17 mouse cellular contexts compared by ENCODE assay signal in genomic region chr14:110470714-110471113, GRCm38 (mm10).
DNase-seq lines count a peak whose midpoint lies in the region; ATAC-seq and TF ChIP-seq lines count a peak whose summit lies in the region.
"Had no signal": no experiment of that assay in that cellular context is flagged by ENCODE, and none has a peak within 500 bp of the region (broad histone marks: within the 10 kb centered on the region; RNA-seq: fewer than 3 reads in every experiment).

No protein-coding gene starts in this region.

- 0 out of 2 replicates have a peak, but pooled peaks cover 4% of the 10 kb centered on the region for H3K4me1 ChIP-seq in hindbrain, embryonic 14.5 days (replicated peaks; ENCODE audit: control insufficient read depth, insufficient read depth, low read length)
- H3K4me1 ChIP-seq in hindbrain, embryonic 16.5 days (ENCODE audit: control insufficient read depth, insufficient read depth, low read depth, low read length), result no peaks in the 10 kb centered on the region
- peaks cover 7% of the 10 kb centered on the region; the same call in 1 of the 2 replicates for H3K4me1 ChIP-seq in midbrain, embryonic 14.5 days (ENCODE audit: control insufficient read depth, insufficient read depth, low read length)
- H3K4me1 ChIP-seq in midbrain, embryonic 16.5 days (ENCODE audit: control insufficient read depth, insufficient read depth, low read length), result no peaks in the 10 kb centered on the region
- H3K4me1 ChIP-seq: embryonic facial prominence, embryonic 12.5 days had no signal

- 33% methylated on average over 1 of the region's 1 CpGs for WGBS in hindbrain, embryonic 14.5 days
- WGBS in hindbrain, embryonic 16.5 days, result 50% methylated on average over 1 of the region's 1 CpGs
- WGBS in midbrain, embryonic 14.5 days, result 50% methylated on average over 1 of the region's 1 CpGs
- WGBS in midbrain, embryonic 16.5 days, result 50% methylated on average over 1 of the region's 1 CpGs

- TF ChIP-seq CTCF in brain, embryonic 14.5 days (IDR thresholded peaks at IDR 0.05; ENCODE audit: borderline replicate concordance, extremely low read depth, insufficient read depth, insufficient read length), result no peak

- no peak overlapping the region for H3K9ac ChIP-seq in hindbrain, embryonic 14.5 days
- no peak overlapping the region for H3K9ac ChIP-seq in hindbrain, embryonic 16.5 days (ENCODE audit: low read depth, low read length)
- no peak overlapping the region for H3K9ac ChIP-seq in midbrain, embryonic 14.5 days (replicated peaks; ENCODE audit: low read length)
- H3K9ac ChIP-seq in midbrain, embryonic 16.5 days (ENCODE audit: low read depth, low read length), result no peak overlapping the region
- H3K9ac ChIP-seq: embryonic facial prominence, embryonic 12.5 days; forebrain, embryonic 13.5 days; forebrain, embryonic 15.5 days had no signal

- no peak for ATAC-seq in hindbrain, embryonic 14.5 days (ENCODE audit: low FRiP score)
- no peak for ATAC-seq in hindbrain, embryonic 16.5 days
- ATAC-seq in midbrain, embryonic 14.5 days (ENCODE audit: low FRiP score, low TSS enrichment), result no peak
- ATAC-seq in midbrain, embryonic 16.5 days, result no peak
- ATAC-seq: forebrain, embryonic 13.5 days; forebrain, embryonic 15.5 days had no signal

- DNase-seq in hindbrain, embryonic 14.5 days (ENCODE audit: low spot score), result peak; percentile 50
- peak; percentile 44 for DNase-seq in midbrain, embryonic 14.5 days
- DNase-seq in brain, embryonic 14.5 days (ENCODE audit: low read depth), result peak; percentile 54
- DNase-seq in heart, adult 11 months, result no peak
- DNase-seq: adrenal gland, adult 2 months; adrenal gland, postnatal 10 days; adrenal gland, postnatal 25 days; cerebellum, adult 11-12 months; cerebellum, adult 2 months; cerebellum, adult 9-10 months; cerebellum, postnatal 25 days had no signal

- H3K27me3 ChIP-seq in hindbrain, embryonic 14.5 days (ENCODE audit: control insufficient read depth, insufficient read depth, low read length), result no peaks in the 10 kb centered on the region
- no peaks in the 10 kb centered on the region for H3K27me3 ChIP-seq in hindbrain, embryonic 16.5 days (replicated peaks; ENCODE audit: control insufficient read depth, insufficient read depth, low read length)
- no peaks in the 10 kb centered on the region for H3K27me3 ChIP-seq in midbrain, embryonic 14.5 days (ENCODE audit: control insufficient read depth, insufficient read depth, low read length)
- no peaks in the 10 kb centered on the region for H3K27me3 ChIP-seq in midbrain, embryonic 16.5 days (ENCODE audit: control insufficient read depth, insufficient read depth, low read depth, low read length)
- H3K27me3 ChIP-seq: embryonic facial prominence, embryonic 12.5 days; forebrain, embryonic 13.5 days; forebrain, embryonic 15.5 days had no signal

- H3K4me2 ChIP-seq in hindbrain, embryonic 14.5 days (replicated peaks), result no peak overlapping the region
- no peak overlapping the region for H3K4me2 ChIP-seq in hindbrain, embryonic 16.5 days (ENCODE audit: low read length)
- no peak overlapping the region for H3K4me2 ChIP-seq in midbrain, embryonic 14.5 days (ENCODE audit: low read length)
- no peak overlapping the region for H3K4me2 ChIP-seq in midbrain, embryonic 16.5 days (ENCODE audit: low read length)
- H3K4me2 ChIP-seq: embryonic facial prominence, embryonic 12.5 days; forebrain, embryonic 13.5 days; forebrain, embryonic 15.5 days had no signal

- H3K4me3 ChIP-seq in hindbrain, embryonic 14.5 days (replicated peaks; ENCODE audit: low read length), result no peak overlapping the region
- H3K4me3 ChIP-seq in hindbrain, embryonic 16.5 days (ENCODE audit: low read length), result no peak overlapping the region
- no peak overlapping the region for H3K4me3 ChIP-seq in midbrain, embryonic 14.5 days (replicated peaks; ENCODE audit: low read depth, low read length)
- no peak overlapping the region for H3K4me3 ChIP-seq in midbrain, embryonic 16.5 days (ENCODE audit: low read depth, low read length)
- H3K4me3 ChIP-seq: embryonic facial prominence, embryonic 10.5 days; embryonic facial prominence, embryonic 12.5 days; forebrain, embryonic 13.5 days; forebrain, embryonic 15.5 days had no signal

- no peaks in the 10 kb centered on the region for H3K36me3 ChIP-seq in hindbrain, embryonic 14.5 days (replicated peaks; ENCODE audit: control insufficient read depth, insufficient read depth)
- H3K36me3 ChIP-seq in hindbrain, embryonic 16.5 days (ENCODE audit: control insufficient read depth, insufficient read depth, low read length), result no peaks in the 10 kb centered on the region
- no peaks in the 10 kb centered on the region for H3K36me3 ChIP-seq in midbrain, embryonic 14.5 days (ENCODE audit: control insufficient read depth, insufficient read depth, low read length)
- no peaks in the 10 kb centered on the region for H3K36me3 ChIP-seq in midbrain, embryonic 16.5 days (ENCODE audit: control insufficient read depth, insufficient read depth, low read length)
- H3K36me3 ChIP-seq: embryonic facial prominence, embryonic 10.5 days; embryonic facial prominence, embryonic 12.5 days; forebrain, embryonic 15.5 days had no signal

- H3K27ac ChIP-seq in hindbrain, embryonic 14.5 days, result 0 out of 2 replicates have a peak overlapping the region, but pooled peaks have one; percentile 26
- H3K27ac ChIP-seq in hindbrain, embryonic 16.5 days (ENCODE audit: low read depth, low read length), result no peak overlapping the region
- no peak overlapping the region for H3K27ac ChIP-seq in midbrain, embryonic 14.5 days (replicated peaks; ENCODE audit: low read depth, low read length)
- no peak overlapping the region for H3K27ac ChIP-seq in midbrain, embryonic 16.5 days (ENCODE audit: low read length)
- H3K27ac ChIP-seq: embryonic facial prominence, embryonic 10.5 days; embryonic facial prominence, embryonic 12.5 days; forebrain, embryonic 13.5 days; forebrain, embryonic 15.5 days had no signal

- H3K9me3 ChIP-seq in hindbrain, embryonic 14.5 days (ENCODE audit: control insufficient read depth, low read length), result no peaks in the 10 kb centered on the region
- no peaks in the 10 kb centered on the region for H3K9me3 ChIP-seq in hindbrain, embryonic 16.5 days (ENCODE audit: control insufficient read depth, low read length)
- H3K9me3 ChIP-seq in midbrain, embryonic 14.5 days (ENCODE audit: control insufficient read depth, low read length), result no peaks in the 10 kb centered on the region
- H3K9me3 ChIP-seq in midbrain, embryonic 16.5 days (replicated peaks; ENCODE audit: control insufficient read depth, low read length, poor library complexity, severe bottlenecking), result no peaks in the 10 kb centered on the region
- H3K9me3 ChIP-seq: embryonic facial prominence, embryonic 10.5 days; embryonic facial prominence, embryonic 12.5 days; forebrain, embryonic 13.5 days; forebrain, embryonic 15.5 days had no signal

- TF ChIP-seq POLR2A in brain, embryonic 14.5 days (IDR thresholded peaks at IDR 0.05; ENCODE audit: borderline replicate concordance, extremely low read depth, insufficient read depth, insufficient read length, poor library complexity, severe bottlenecking), result no peak
